Mouse (Mus musculus) CH12.LX (cell line): ENCODE measurements at regions not wholly inside any gene's neighbourhood (a gene's known extent, or its start where the extent isn't known, plus 50 kb on each side); places are given as distances from the start of the nearest gene placed in this dataset.

Experiments
- CHD2 ChIP-seq: IDR thresholded peaks from 2 replicates; pipeline ENCODE4 v1.6.1; 2011; ENCODE audit warnings: low read length, improper control_type of control experiment
- CTCF ChIP-seq, 2 experiments: IDR thresholded peaks in 1 of 2; conservative IDR thresholded peaks in 1 of 2; 2 replicates each; pipeline ENCODE4 v1.5.1; 2011 to 2012; ENCODE audit warnings: low read depth in 2 of 2, low read length in 2 of 2, improper control_type of control experiment in 1 of 2, inconsistent platforms in 1 of 2, mild to moderate bottlenecking in 1 of 2, moderate library complexity in 1 of 2
- MAFK ChIP-seq: IDR thresholded peaks from 2 replicates; pipeline ENCODE4 v1.6.1; 2011; ENCODE audit warnings: low read length, improper control_type of control experiment; ENCODE audit not compliant: insufficient replicate concordance
- MAX ChIP-seq: IDR thresholded peaks from 2 replicates; pipeline ENCODE4 v1.6.1; 2011; ENCODE audit warnings: low read length, improper control_type of control experiment

GRCm38 (mm10) chr9:92717176-92717575 lies 175.2 kb downstream of the Plod2 start:
- no peak for TF ChIP-seq MAFK
- no peak for TF ChIP-seq CHD2
- TF ChIP-seq CTCF (conservative IDR thresholded peaks at IDR 0.05 in 1 of 2, IDR thresholded peaks at IDR 0.05 in 1 of 2; ENCODE audit: low read depth in 2 of 2, low read length in 2 of 2) = no peak
- TF ChIP-seq MAX = no peak
